Mouse (Mus musculus): ENCODE results near the gene Hhat.

Hhat gene

DNA sequence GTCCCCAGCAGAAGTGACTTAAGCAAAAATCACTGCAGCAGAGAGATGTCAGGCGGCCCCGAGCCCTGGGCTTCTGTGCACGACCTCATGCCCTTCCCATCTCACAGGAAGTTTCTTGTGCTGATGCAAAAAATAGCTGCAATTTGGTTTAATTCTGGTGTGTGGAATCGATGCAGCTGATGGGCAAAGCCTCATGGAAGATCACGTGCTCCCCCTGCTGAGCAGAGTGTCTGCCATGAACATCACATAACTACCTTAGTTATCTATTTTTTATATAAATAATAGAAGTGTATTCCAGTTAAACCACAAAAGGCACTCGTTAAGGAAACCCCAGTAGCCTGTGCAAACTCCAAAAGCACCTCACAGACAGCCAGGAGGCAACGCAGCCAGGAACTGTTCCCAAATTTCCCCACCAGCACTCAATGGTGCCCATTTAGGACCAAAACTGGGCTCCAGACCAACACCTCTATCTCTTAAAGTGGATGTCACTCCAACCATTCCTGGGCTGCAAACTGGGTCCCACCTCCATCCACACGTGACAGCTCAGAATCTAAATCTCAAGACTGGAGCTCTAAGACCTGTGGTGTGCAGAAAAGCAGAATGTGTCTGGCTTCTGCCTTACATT is 118.9 kb downstream of the Hhat start:
- DNase-seq (ENCODE audit: low spot score), result no peak

- DNase-seq (ENCODE audit: low spot score), result no peak
Measured at GRCm38 (mm10) chr1:192650586-192650985, 120.4 kb downstream of the Hhat start.

GRCm38 (mm10) chr1:192650023-192650422 is 121.0 kb downstream of the Hhat start:
- no peak for DNase-seq (ENCODE audit: low spot score)

DNA sequence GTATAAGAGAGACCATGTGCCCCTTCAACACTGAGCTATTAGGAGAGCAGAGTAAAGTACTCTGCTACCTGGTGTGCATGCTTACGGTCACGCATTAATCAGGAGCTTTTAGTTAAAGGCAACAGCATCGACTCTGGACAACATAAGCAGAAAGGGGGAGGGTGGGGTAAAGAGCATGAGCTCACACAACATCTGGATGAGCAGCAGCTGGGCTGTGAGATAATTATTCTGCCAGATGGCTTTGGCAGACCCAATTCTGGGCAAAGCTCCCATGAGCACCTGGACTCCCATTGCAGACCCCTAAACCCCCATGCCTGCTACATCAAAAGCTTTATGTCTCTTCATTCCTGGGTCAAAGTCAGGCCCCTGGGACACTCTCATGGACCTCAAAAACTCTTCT is 121.8 kb downstream of the Hhat start:
- peak; percentile 62 for DNase-seq (ENCODE audit: low spot score)

DNA sequence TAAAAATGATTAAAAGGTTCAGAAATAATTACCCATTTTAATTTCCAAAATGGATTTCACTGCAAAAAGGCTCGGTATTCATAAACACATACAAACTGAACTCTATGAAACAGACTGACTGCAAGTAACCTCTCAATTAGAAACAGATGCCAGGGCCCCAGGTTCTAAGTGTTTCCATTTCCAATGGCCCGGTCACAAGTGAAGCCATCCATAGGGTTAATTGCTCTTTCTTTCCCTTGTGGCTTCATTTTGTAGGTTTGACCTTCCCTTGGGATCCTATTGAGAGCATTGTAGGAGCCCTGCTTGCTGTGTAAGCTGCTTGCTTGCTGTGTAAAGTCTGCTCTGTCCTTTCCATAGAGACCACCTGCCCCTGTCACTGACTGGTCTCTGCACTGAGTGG is 123.7 kb downstream of the Hhat start:
- no peak for DNase-seq (ENCODE audit: low spot score)

DNA sequence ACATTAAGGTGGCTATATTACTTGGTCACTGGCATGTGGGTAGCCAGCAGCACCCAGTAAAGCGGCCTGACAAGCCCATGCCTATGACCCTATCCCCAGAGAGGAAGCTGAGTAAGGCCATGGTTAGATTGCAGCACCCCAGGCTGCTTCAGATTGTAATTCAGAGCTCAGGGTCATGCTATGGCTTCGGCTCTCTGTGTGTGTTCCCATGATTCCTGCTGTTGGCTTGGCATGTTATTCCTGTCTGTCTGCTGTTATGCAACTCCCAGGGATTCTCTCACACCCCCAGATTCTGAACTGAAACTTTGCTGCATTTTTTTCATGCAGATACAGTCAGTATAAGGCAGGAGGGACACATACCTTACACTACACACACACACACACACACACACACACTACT is 128.9 kb downstream of the Hhat start:
- no peak for DNase-seq (ENCODE audit: low spot score)

DNA sequence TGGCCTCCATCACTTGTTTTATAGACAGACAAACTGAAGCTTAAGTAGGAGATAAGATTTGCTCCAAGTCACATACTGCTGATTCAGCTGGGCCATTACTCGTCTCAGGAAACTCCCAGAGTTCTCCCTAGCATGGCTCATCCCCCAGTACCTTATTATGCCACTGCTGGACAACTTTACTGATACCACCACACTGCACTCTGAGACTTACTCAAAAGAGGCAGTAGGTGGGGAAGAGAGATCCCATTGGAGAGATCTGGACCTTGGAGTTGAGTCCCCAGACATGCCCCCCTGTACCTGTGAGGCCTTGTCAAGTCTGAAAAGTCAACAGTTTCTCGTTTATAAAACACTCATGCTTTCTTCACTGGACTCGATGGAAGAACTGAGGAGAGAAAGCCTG is 131.8 kb downstream of the Hhat start:
- DNase-seq (ENCODE audit: low spot score), result no peak

DNA sequence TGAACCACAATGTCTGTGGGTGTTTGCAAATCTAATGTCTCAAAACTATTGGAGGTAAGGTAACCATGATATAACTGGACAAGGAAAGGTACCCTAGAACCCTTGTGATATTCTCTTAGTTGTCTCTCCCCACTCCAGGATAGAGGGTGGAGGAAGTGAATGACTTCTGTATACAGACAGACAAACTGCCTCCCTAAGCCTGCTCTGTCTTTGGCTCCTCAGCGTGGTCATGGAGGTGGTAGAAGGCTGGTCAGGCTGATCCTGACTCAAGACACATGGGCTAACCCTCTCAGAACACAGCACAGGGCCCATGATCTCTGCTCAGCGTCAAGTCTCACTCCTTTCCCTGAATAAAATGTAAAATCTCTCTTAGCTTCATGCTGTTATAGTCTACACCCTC is 149.2 kb downstream of the Hhat start:
- DNase-seq (ENCODE audit: low spot score), result no peak

DNA sequence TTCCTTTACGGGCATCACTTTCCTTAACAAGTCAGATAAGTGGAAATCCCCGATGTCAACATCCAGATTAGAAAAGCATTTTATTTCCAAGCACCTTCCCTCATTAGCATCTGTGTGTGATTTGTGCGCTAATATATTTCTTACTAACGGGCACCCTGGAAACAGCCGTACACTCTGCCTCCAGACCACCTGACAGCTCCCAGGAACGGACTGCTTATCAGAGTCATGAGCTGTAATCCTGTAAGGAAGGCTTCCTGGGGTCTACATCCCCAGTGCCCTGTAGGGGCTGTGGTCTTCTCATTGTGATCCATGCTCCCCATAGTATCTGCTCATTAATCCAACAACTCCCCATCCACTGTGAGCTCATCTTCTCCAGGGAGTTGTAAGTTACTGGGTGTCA is 157.8 kb downstream of the Hhat start:
- no peak for DNase-seq (ENCODE audit: low spot score)

GRCm38 (mm10) chr1:192611996-192612739 is 158.9 kb downstream of the Hhat start:
- no peak for DNase-seq (ENCODE audit: low spot score)

DNA sequence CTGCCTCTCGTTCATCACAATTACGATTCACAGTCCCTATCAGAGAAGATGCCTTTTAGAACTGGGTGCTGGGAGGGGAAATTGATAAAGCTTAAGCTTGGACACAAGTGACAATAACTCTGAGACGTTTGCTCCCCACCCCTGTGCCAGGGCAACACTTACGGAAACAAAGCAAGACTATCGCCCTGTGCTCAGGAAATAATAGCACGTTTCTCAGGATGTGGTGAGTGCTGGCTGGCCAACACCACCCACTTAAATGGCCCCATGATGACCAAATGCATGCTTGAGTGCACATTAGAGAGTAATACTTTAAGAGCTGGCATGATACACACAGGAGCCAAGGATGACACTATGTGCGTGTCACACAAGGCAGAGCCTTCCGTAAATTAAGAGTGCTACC is 164.1 kb downstream of the Hhat start:
- no peak for DNase-seq (ENCODE audit: low spot score)

GRCm38 (mm10) chr1:192604413-192604812 is 166.6 kb downstream of the Hhat start:
- DNase-seq (ENCODE audit: low spot score), result peak; percentile 9

DNA sequence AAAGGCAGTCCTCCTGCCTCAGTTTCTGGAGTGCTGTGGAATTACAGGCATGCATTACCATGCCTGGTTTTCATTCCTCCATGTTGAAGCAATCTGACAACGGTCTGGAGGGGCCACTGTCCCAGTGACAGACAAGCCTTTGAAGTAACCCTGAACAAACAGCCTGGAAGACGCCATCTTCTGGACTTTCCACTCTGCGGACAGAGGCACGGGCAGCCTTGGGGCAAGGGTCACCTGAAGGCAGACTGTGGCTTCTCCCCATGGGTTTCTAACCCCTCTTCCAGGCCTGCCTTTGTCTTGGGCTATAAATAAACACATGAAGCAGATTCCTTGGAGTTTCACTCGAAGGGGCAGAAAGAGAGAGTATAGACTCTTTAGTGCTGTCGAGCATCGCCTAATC is 167.5 kb downstream of the Hhat start:
- no peak for DNase-seq (ENCODE audit: low spot score)

DNA sequence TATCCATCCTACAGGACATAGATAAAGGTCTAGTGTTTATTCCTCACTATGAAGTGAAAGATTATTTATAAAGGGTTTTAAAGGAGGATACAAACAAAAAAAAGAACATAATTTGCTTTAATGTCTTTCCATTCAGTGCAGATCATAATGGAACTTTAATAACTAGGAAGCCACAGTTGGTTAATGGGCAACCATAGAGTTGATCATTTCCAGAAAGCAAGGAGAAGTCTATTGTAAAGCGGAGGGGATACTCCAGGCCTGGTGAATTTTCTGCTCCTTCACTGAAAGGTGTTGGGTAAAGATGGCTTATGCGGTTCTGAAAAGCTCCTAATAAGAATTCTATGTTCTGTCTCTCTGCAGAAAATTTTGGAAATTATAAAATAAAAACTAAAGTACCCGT is 169.8 kb downstream of the Hhat start:
- no peak for DNase-seq (ENCODE audit: low spot score)

DNA sequence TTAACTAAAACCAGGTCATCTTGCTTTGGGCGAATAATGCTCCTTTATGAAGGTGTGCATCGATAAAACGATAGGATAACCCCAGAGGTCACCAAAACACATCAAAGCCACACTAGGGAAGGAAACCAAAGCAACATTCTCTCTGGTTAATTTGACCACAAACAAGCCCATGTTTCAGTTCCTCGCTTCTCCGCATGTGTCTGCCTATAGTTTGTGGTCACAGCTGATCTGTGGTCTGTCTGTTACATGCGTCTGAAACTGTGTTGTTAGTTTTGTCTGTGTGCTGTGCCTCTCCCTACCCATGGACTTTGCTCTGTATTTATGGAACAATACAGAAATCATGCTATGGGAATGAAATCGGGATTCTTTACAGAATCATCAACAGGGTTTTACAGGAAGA is 171.3 kb downstream of the Hhat start:
- DNase-seq (ENCODE audit: low spot score), result no peak

- peak; percentile 85 for DNase-seq (ENCODE audit: low spot score)
Measured at GRCm38 (mm10) chr1:192598380-192598779, 172.6 kb downstream of the Hhat start.

GRCm38 (mm10) chr1:192595426-192595825 is 175.6 kb downstream of the Hhat start:
- no peak for DNase-seq (ENCODE audit: low spot score)

- DNase-seq (ENCODE audit: low spot score), result no peak
Measured at GRCm38 (mm10) chr1:192593492-192593891, 177.5 kb downstream of the Hhat start.

GRCm38 (mm10) chr1:192587451-192587850 is 183.6 kb downstream of the Hhat start:
- DNase-seq (ENCODE audit: low spot score), result no peak

DNA sequence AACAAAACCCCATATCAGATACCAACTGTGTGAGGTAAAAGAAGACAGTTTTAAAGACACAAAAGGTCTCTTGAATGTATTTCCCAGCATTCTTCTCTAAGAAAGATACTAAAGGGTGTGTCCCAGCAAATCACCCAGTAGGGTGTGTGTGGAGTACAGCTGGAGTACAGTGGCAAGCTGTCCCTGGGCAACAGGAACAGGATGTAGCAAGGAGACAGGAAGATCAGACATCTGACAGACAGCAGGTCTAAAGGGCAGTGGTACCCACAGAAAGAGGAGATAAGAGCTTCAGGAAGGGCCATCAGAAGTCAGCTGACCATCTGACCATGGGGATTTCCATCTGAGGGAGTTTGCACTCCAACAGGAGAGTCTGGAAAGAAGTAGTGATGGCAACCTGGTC is 185.7 kb downstream of the Hhat start:
- no peak for DNase-seq (ENCODE audit: low spot score)

DNA sequence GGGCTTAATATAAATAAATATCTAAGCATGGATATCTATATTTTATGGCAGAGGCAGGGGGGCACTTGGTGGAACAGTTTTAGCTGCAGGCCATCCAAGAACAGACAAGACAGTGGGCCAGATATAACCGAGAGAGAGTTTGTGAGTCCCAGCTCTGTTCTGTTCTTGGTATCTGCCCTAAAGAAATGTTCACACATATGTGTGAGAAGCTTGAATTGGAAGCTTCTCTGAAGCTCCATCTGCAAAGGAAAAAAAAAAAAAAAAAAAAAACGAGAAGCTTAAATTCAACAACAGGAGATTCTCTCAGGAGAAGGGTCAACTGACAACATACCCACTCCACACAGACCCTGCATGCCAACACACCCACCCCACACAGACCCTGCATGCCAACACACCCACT is 188.1 kb downstream of the Hhat start:
- no peak for DNase-seq (ENCODE audit: low spot score)

DNA sequence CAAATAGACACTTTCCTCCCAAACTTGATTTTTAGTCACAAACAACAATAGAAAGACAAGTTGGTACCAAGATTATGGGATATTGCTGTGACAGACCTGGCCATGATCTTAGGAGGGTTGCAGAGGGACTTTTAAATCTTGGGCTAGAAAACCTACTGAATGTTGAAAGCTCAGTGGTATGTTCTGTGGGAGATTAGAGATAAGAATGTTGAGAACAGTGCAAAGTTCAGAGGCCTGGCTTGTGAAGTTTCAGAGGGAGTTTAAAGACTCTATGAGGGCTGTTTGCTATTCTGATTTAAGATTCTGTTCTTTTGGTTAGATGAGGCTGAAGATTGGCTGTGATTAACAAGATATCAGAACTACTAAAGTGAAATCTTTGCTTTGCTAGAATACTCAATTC is 206.3 kb downstream of the Hhat start:
- no peak for DNase-seq (ENCODE audit: low spot score)

GRCm38 (mm10) chr1:192559341-192559740 is 211.7 kb downstream of the Hhat start:
- DNase-seq (ENCODE audit: low spot score), result no peak

GRCm38 (mm10) chr1:192557978-192558594 is 212.9 kb downstream of the Hhat start:
- no peak for DNase-seq (ENCODE audit: low spot score)
